Mouse (Mus musculus): ENCODE data around the gene Nlgn2.

Nlgn2 gene

GRCm38 (mm10) chr11:69828832-69829231 lies 8.8 kb downstream of the Nlgn2 start:
- no peak for DNase-seq (ENCODE audit: low spot score in 2 of 2)

- no peak for DNase-seq (ENCODE audit: low spot score in 2 of 2)
Measured at GRCm38 (mm10) chr11:69823456-69823855, 14.1 kb downstream of the Nlgn2 start.

- DNase-seq (ENCODE audit: low spot score in 2 of 2) = no peak
Measured at GRCm38 (mm10) chr11:69822080-69822479, 15.5 kb downstream of the Nlgn2 start, which contains the start of gene Spem1. Spem1 (minus strand) TSS chr11:69822180.

GRCm38 (mm10) chr11:69818871-69819270 lies 18.7 kb downstream of the Nlgn2 start:
- DNase-seq (ENCODE audit: low spot score in 2 of 2) = no peak

- no peak for DNase-seq (ENCODE audit: low spot score in 2 of 2)
Measured at GRCm38 (mm10) chr11:69818365-69818764, 19.2 kb downstream of the Nlgn2 start, which contains the start of gene Spem2. Spem2 (minus strand) TSS chr11:69818465.

GRCm38 (mm10) chr11:69816520-69816919 lies 21.1 kb downstream of the Nlgn2 start:
- DNase-seq (ENCODE audit: low spot score in 2 of 2) = no peak

- no peak for DNase-seq (ENCODE audit: low spot score in 2 of 2)
Measured at GRCm38 (mm10) chr11:69815155-69815554, 22.4 kb downstream of the Nlgn2 start, which contains the start of gene Gm39566. Gm39566 (minus strand) TSS chr11:69815298.

GRCm38 (mm10) chr11:69810280-69810679 lies 27.3 kb downstream of the Nlgn2 start:
- DNase-seq (ENCODE audit: low spot score in 2 of 2) = no peak

- DNase-seq (ENCODE audit: low spot score in 2 of 2) = no peak
Measured at GRCm38 (mm10) chr11:69807641-69808040, 29.9 kb downstream of the Nlgn2 start.

- no peak for DNase-seq (ENCODE audit: low spot score in 2 of 2)
Measured at GRCm38 (mm10) chr11:69806378-69806777, 31.2 kb downstream of the Nlgn2 start.

- DNase-seq (ENCODE audit: low spot score in 2 of 2) = no peak
Measured at GRCm38 (mm10) chr11:69804972-69805909, 32.3 kb downstream of the Nlgn2 start, which contains the start of gene Tmem102. Tmem102 (minus strand) TSS chr11:69805624.

- DNase-seq (ENCODE audit: low spot score in 2 of 2) = no peak
Measured at GRCm38 (mm10) chr11:69804652-69804940, 33.0 kb downstream of the Nlgn2 start.

GRCm38 (mm10) chr11:69803786-69804651 lies 33.6 kb downstream of the Nlgn2 start:
- DNase-seq (ENCODE audit: low spot score in 2 of 2) = peak; percentile 53 to 54

GRCm38 (mm10) chr11:69803328-69803727 lies 34.3 kb downstream of the Nlgn2 start:
- DNase-seq (ENCODE audit: low spot score in 2 of 2) = no peak

- DNase-seq (ENCODE audit: low spot score in 2 of 2) = peak; percentile 54 to 60
Measured at GRCm38 (mm10) chr11:69802648-69803105, 34.9 kb downstream of the Nlgn2 start.

GRCm38 (mm10) chr11:69801379-69801977 lies 36.1 kb downstream of the Nlgn2 start, which contains the start of gene Fgf11:
Fgf11 (minus strand) TSS chr11:69801857.
- no peak for DNase-seq (ENCODE audit: low spot score in 2 of 2)

- DNase-seq (ENCODE audit: low spot score in 2 of 2) = no peak
Measured at GRCm38 (mm10) chr11:69800392-69801197, 37.0 kb downstream of the Nlgn2 start.

- DNase-seq (ENCODE audit: low spot score in 2 of 2) = no peak
Measured at GRCm38 (mm10) chr11:69800138-69800391, 37.5 kb downstream of the Nlgn2 start.

GRCm38 (mm10) chr11:69799394-69800137 lies 38.0 kb downstream of the Nlgn2 start:
- DNase-seq (ENCODE audit: low spot score in 2 of 2) = no peak

- no peak for DNase-seq (ENCODE audit: low spot score in 2 of 2)
Measured at GRCm38 (mm10) chr11:69797924-69798323, 39.7 kb downstream of the Nlgn2 start.

Measured in frontal cortex, postnatal 25 days (tissue).